Mouse (Mus musculus) brain, embryonic 14.5 days (tissue): ENCODE measurements around the gene Ptrh2.

ENCODE experiments used
- CTCF ChIP-seq: fragments of 200-500 bp; IDR thresholded peaks from 2 replicates; pipeline ENCODE4 v1.5.1; 2012; ENCODE audit warnings: inconsistent platforms, mild to moderate bottlenecking, moderate library complexity, borderline replicate concordance; ENCODE audit not compliant: insufficient read depth, insufficient read length; ENCODE audit errors: extremely low read depth
- POLR2A ChIP-seq: fragments of 200-500 bp; IDR thresholded peaks from 2 replicates; pipeline ENCODE4 v1.6.1; 2012; ENCODE audit warnings: mild to moderate bottlenecking, inconsistent platforms, borderline replicate concordance; ENCODE audit not compliant: poor library complexity, insufficient read depth, insufficient read length, severe bottlenecking; ENCODE audit errors: extremely low read depth

DNA sequence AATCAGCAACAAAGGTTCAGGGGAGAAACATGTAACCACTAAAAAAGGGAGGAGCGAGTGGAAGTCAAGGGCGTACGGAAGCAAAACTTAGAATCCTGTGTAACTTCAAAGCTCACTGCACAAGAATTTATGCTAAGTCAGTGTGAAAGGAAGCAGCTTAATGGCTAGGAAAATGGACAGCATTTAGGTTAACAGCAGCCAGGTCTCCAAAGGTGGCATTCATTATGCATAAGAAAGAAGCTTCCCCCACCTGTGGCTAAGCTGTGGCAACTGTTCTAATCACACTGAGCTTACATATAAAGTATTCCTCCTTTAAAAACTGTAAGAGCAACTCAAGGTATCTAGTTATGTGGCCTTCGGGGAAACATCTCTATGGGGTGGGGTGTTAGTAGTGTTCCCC is 17.4 kb downstream of the Ptrh2 start:
- TF ChIP-seq POLR2A (no peak), CTCF (no peak)
